11 mouse cellular contexts compared by ENCODE assay signal in genomic region chr5:134141236-134141635, GRCm38 (mm10).
"Had no signal": no experiment of that assay in that cellular context is flagged by ENCODE, and none has a peak within 500 bp of the region (broad histone marks: within the 10 kb centered on the region; RNA-seq: fewer than 3 reads in every experiment).

No protein-coding gene starts in this region.

- H3K9ac ChIP-seq: liver, embryonic 13.5 days had no signal

- H3K36me3 ChIP-seq: liver, embryonic 13.5 days had no signal

- H3K27ac ChIP-seq: left cerebral cortex, adult 2 months; liver, embryonic 13.5 days had no signal

- H3K4me2 ChIP-seq: liver, embryonic 13.5 days; midbrain, embryonic 11.5 days had no signal

- H3K4me3 ChIP-seq: left cerebral cortex, adult 2 months; liver, embryonic 13.5 days had no signal

- ATAC-seq: intestine, embryonic 16.5 days had no signal

- H3K27me3 ChIP-seq: liver, embryonic 13.5 days had no signal

- DNase-seq: kidney, adult 18-20 months; kidney, adult 9 months; kidney, postnatal 36 days; layer of hippocampus, postnatal 36 days; liver, embryonic 13.5 days; midbrain, embryonic 14.5 days; thymus, adult 18-20 months; thymus, postnatal 36 days had no signal

- H3K4me1 ChIP-seq: liver, embryonic 13.5 days had no signal

- H3K9me3 ChIP-seq: liver, embryonic 13.5 days had no signal
